Mouse (Mus musculus) lung, adult 2 months (tissue): ENCODE measurements around the gene Syt1. TPM values are rescaled to one million over a fixed set of nuclear protein-coding genes. Genes with fewer than 3 reads are reported as not detected.

Experiments
- DNase-seq: peaks from one replicate; pipeline ENCODE4 v3.0.0; 2022
- H3K4me1 ChIP-seq: fragments of 200-500 bp; 2 replicates; pipeline ENCODE4 v1.6.1; 2011; ENCODE audit warnings: low read length; ENCODE audit not compliant: control insufficient read depth, insufficient read depth
- H3K4me3 ChIP-seq: fragments of 200-500 bp; replicated peaks from 2 replicates; pipeline ENCODE3; 2011; ENCODE audit warnings: low read depth, mild to moderate bottlenecking, control low read depth, low read length; ENCODE audit errors: extremely low read depth
- CTCF ChIP-seq: fragments of 200-500 bp; IDR thresholded peaks from 2 replicates; pipeline ENCODE4 v1.5.1; 2011; ENCODE audit warnings: mild to moderate bottlenecking, low read length, control low read depth; ENCODE audit not compliant: insufficient read depth
- POLR2A ChIP-seq: fragments of 200-500 bp; IDR thresholded peaks from 2 replicates; pipeline ENCODE4 v1.6.1; 2011; ENCODE audit warnings: low read depth, mild to moderate bottlenecking, control low read depth, low read length, borderline replicate concordance; ENCODE audit errors: extremely low read depth
- WGBS: fragments of 180-500 bp; shearing (Covaris S2); methylation state at CpG from one replicate; pipeline ENCODE4 v1.1.7; 2018; 5-methylcytosine and 5-hydroxymethylcytosine counted together
- polyA plus RNA-seq: library from polyadenylated mRNA; depleted of rRNA; stranded (reverse); fragments of >200 nt; gene quantifications from 2 replicates; pipeline ENCODE4 v1.2.3, GENCODE M21; 2012

Syt1 gene
- polyA plus RNA-seq, 1 experiment: 0.17 TPM

DNA sequence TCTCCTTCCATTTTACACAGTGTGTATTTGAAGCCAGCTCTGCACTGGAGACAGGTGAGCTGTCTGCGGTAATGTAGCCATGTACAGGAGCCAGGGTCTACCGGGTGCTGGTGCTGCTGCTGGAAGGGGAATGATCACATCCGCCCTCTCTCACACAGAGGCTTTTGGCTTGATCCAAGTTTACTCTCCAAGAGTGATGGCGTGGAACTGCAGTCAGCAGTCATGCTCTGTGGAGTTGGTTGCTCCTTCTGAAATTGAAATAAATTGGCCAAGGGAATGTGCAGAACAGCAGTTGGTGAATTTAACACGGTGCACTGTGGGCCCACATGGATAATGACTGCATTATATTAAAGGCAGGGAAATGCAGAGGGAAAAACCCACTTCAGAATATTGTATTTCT lies 228.0 kb downstream of the Syt1 start:
- TF ChIP-seq POLR2A (no peak), CTCF (no peak)
- Histone ChIP-seq H3K4me1 (no peaks in the 10 kb centered on the region), H3K4me3 (no peak overlapping the region)
- WGBS: 83% methylated on average over 5 of the region's 5 CpGs
- no peak for DNase-seq

DNA sequence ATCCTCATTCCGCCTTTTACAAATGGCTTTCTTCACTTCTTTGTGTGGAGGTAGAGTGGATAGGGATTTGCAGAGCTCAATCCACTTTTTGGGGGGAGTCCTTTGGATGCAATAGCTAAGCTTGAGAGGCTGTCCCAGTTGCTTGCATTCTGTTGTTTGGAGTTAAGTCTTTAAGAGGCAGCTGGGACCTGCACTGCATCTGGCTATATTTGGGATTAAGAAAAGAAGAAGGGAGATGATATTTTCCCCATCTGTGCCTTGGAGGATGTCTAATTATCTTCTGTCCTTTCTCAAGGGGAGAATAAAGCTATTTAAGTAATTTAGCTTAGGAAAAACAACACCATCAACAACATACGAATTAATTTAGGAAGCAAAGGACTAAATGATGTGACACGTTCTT lies 230.2 kb downstream of the Syt1 start:
- Histone ChIP-seq H3K4me1 (no peaks in the 10 kb centered on the region), H3K4me3 (no peak overlapping the region)
- DNase-seq: no peak
- TF ChIP-seq POLR2A (no peak), CTCF (no peak)
- 87% methylated on average over 3 of the region's 3 CpGs for WGBS

- no peak for TF ChIP-seq CTCF
- TF ChIP-seq POLR2A: no peak
- Histone ChIP-seq H3K4me1 (no peaks in the 10 kb centered on the region), H3K4me3 (no peak overlapping the region)
- 61% methylated on average over 8 of the region's 8 CpGs for WGBS
- no peak for DNase-seq
These were observed 234.0 kb downstream of the Syt1 start for GRCm38 (mm10) chr10:108776735-108777134.

GRCm38 (mm10) chr10:108771081-108771480 lies 239.7 kb downstream of the Syt1 start:
- Histone ChIP-seq H3K4me1 (no peaks in the 10 kb centered on the region), H3K4me3 (no peak overlapping the region)
- 70% methylated on average over 6 of the region's 6 CpGs for WGBS
- DNase-seq: no peak
- TF ChIP-seq POLR2A (no peak), CTCF (no peak)

DNA sequence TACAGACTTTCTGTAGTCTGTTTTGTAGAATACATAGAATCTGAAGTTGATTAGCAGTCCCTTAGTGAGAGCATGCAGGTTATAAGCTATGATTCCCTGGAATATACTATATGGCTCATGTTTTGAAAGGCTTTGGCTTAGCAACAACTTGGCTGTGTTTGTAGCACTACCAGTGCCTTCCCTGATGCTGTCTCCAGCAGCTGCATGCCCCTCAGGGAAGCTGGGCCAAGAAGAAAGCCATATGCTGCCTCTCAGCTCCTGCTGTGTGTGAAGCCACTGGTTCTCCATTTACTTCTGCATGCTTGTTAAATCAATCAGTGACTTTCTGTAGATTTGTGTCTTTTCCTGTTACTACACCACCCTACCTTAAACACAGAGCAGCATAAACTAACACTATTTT lies 245.2 kb downstream of the Syt1 start:
- TF ChIP-seq POLR2A (no peak), CTCF (no peak)
- H3K4me3 ChIP-seq: no peak overlapping the region
- no peaks in the 10 kb centered on the region for H3K4me1 ChIP-seq
- DNase-seq: no peak

DNA sequence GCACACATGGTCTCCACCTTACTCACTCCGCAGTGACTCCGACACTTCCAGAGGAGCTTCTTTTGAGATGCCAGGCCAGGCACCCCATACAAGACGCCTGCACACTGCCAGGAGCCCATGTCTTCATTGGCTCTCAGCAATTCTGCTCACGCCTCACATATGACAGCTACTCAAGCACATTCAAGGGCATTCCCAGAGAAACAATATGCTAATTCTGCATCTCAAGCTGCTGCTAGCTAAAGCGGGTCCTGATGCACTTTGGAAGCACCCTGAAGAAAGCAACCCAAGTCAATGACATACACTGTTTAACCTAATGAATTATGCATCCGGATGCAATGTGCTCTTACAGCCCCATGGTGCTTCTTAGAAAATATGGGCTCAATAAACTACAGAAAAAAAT lies 247.1 kb downstream of the Syt1 start:
- WGBS: 87% methylated on average over 6 of the region's 6 CpGs

DNA sequence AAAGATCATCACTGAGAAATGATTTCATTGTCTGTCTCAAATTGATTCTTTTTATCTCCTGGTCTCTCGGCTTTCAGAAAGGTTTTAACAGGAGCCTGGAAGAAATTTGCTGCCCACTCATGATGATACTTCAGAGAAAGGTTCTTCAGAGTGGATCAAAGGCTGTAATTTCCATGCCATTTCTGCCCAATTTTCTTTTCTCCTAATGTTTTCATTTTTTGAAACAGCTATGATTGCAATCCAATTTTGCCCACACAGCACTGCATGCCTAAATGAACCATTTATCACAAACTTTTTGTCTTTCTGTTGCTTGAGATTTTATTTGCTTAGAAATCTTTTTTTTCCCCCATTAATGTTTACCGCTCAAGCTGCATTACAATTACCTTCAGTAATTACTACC lies 257.5 kb downstream of the Syt1 start:
- DNase-seq: no peak
- TF ChIP-seq CTCF (no peak), POLR2A (no peak)
- 87% methylated on average over 2 of the region's 2 CpGs for WGBS

More for the DNA sequence above, 247.1 kb downstream of the Syt1 start:
- Histone ChIP-seq H3K4me3 (no peak overlapping the region), H3K4me1 (no peaks in the 10 kb centered on the region)
- no peak for TF ChIP-seq CTCF
- TF ChIP-seq POLR2A: no peak
- DNase-seq: no peak

DNA sequence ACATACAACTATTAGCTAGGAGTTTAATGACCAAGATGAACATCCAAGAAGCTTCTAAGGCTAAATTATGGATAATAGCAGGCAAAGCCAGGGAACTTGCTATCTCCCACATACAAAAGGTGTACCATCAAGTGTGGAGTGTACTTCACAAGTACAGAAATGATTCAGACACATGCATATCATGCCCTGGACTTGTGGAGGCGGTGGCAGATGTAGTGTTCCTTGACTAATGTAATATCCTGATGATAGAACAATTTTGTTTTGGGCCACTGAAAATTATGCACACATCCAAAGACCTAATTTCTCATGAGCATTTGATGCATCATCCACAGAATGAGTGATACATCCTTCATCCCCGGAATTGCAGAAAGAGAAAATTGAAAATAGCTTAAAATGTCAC lies 267.0 kb downstream of the Syt1 start:
- no peak for DNase-seq
- WGBS: 79% methylated on average over 2 of the region's 2 CpGs
- TF ChIP-seq CTCF: no peak
- no peak for TF ChIP-seq POLR2A
- Histone ChIP-seq H3K4me3 (no peak overlapping the region), H3K4me1 (no peaks in the 10 kb centered on the region)

More for the DNA sequence above, 257.5 kb downstream of the Syt1 start:
- H3K4me1 ChIP-seq: no peaks in the 10 kb centered on the region
- H3K4me3 ChIP-seq: no peak overlapping the region

GRCm38 (mm10) chr10:108733982-108734381 lies 276.8 kb downstream of the Syt1 start:
- Histone ChIP-seq H3K4me3 (no peak overlapping the region), H3K4me1 (no peaks in the 10 kb centered on the region)
- no peak for DNase-seq
- TF ChIP-seq POLR2A: no peak
- WGBS: 45% methylated on average over 2 of the region's 2 CpGs

GRCm38 (mm10) chr10:108728961-108729360 lies 281.8 kb downstream of the Syt1 start:
- no peak for DNase-seq
- Histone ChIP-seq H3K4me3 (no peak overlapping the region), H3K4me1 (no peaks in the 10 kb centered on the region)
- 66% methylated on average over 8 of the region's 8 CpGs for WGBS
- no peak for TF ChIP-seq CTCF
- no peak for TF ChIP-seq POLR2A

DNA sequence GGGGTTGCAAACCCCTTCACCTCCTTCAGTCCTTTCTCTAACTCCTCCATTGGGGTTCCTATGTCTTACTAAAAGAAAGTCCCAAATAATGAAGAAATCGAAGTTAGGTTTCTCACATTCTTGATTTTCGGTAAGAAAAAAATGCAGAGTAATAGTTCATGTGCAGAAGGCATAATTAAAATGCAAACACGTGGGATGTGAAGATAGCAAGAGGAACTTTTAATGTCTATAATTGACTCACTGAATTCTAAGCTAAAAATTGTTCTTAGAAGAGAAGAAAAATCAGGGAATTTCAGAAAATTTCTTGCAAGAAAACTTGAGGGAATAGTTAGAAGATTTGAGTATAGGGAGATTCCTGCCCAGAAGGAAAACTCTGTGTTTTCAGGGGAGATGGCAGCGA lies 284.4 kb downstream of the Syt1 start:
- WGBS: 77% methylated on average over 4 of the region's 4 CpGs
- no peak for TF ChIP-seq CTCF
- TF ChIP-seq POLR2A: no peak
- Histone ChIP-seq H3K4me1 (no peaks in the 10 kb centered on the region), H3K4me3 (no peak overlapping the region)
- no peak for DNase-seq
